Mouse (Mus musculus): ENCODE results near the gene Rbm5. TPM values are rescaled to one million over a fixed set of nuclear protein-coding genes. Genes with fewer than 3 reads are reported as not detected.

Gene Rbm5
- total RNA-seq, 2 experiments from 2014 or later: 133 to 157 TPM

DNA sequence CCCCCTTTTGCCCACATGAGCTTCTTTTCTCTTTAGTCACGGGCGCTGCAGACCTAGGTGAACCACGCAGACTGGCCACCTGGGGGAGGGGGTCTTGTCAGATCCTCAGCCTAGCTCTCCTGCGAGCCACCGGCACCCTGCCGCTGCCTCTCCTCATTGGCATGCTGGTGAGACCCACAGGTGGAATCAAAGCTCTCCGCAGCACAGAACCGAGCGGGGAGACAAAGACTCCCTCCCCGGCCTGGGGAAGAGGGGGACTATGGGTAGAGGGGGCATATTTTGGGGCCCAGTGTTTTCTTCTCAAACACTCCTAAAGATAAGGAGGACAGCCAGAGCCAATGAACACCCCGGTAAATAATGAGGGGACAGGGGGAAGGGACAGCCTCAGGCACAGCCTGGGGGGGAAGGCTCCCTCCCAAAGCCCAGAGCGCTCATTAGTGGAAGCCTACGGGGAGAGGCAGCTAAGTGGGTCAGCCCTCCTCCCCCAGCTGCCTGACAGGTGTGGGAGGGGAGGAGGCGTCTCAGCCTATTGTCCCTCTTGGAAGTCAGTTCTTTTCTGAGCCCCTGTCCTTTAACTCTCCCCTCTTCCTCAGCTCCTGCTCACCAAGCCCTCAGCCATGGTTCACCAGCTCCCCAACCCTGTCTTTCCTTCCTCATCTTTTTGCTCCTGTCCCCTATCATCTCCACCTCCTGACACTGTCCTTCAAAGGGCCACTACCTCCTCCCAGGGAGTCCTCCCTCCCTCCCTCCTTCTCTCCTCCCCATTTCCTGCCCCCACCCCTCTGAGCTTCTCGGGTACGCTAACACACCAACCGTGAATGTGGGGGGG lies 35.2 kb downstream of the Rbm5 start:
- ATAC-seq (replicated peaks; ENCODE audit: poor library complexity, severe bottlenecking): no peak

DNA sequence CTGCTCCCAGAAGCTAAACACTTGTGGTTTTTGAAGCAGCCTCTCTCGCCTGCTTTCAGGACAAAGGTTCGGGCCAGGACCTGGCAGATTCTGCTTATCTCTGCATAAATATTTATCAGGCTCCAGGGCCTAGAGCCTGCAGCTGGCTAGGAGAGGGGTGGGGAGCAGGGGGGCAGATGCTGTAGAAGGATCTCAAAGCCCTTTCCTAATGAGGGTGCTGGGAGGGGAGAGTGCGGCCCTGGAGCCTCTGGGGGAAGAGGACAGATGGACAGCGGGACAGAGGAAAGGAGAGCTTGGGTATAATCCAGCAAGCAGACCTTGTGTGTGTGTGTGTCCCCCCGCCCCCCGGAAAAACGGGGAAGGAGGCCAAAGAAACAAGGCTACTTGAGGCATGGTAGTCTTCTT lies 36.2 kb downstream of the Rbm5 start:
- ATAC-seq (replicated peaks; ENCODE audit: poor library complexity, severe bottlenecking): no peak

DNA sequence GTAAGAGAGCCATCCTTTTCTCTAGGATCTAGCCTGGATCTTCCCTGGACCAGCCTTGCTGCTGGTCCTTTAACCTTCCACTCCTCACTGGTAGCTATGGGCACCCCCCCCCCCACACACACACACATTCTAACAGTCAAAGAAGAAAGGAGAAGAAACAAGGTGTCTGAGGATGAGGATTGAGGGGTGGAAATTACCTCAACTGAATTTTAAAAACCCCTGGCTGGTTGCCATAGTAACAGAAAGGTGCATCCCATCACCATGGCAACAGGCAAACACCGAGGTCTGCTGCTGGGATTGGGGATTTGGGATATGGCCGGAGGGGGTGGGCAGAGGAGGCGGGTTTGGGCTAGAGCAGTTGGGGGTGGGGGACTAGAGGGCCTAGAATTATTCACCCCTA lies 41.1 kb downstream of the Rbm5 start:
- ATAC-seq (replicated peaks; ENCODE audit: poor library complexity, severe bottlenecking): no peak

DNA sequence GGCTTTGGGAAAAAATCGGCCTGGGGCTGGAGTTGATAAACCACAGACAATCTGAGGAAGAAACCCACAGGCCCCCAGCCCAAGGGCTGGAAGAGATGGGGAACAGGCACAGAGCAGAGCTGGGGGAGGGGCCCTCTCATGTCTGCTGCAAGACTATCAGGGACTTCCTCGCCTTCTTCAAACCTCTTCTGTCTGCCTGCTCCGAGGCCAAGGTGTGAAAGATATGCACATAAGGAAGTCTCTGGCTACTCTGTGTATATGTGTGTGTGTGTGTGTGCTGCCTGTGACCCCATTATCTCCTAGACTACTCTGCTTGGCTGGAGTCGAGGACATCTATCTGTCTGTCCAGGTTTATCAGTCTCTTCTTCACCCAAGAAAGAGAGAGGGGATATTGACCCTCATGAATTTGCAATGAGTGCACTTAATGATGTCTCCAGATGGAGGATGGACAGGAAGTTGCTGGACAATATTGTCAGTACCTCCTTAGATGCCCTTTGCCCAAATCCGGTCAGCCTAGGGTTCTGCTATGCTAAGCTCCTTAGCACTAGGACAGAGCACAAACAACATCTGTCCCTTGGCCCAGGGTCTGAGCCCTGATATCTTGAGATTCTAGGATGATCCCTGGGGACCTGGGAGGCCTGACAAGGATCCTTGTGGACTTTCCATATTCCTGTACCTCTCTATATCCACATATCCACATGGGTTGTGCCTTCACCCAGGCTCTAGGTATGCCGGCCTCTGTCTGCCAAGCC lies 41.7 kb downstream of the Rbm5 start:
- no peak for ATAC-seq (replicated peaks; ENCODE audit: poor library complexity, severe bottlenecking)

DNA sequence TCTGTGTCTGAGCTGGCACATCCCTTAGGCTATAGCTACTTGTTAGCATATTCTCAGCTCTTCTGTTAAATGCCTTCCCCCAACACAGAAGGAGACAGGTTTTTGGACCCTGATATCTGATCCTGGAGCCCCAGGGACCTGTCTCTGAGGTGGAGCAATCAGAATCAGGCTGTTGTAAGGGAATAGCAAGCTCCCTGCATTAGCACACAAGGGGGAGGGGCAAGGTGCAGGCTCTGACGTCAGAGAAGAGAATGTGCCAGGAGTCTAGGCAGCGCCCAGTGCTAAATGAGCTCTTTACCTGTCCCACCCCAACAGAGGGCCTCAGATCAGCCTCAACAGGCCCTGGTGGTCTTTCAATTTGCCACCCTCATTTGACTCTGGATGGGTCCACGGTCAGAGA lies 43.8 kb downstream of the Rbm5 start:
- no peak for ATAC-seq (replicated peaks; ENCODE audit: poor library complexity, severe bottlenecking)

DNA sequence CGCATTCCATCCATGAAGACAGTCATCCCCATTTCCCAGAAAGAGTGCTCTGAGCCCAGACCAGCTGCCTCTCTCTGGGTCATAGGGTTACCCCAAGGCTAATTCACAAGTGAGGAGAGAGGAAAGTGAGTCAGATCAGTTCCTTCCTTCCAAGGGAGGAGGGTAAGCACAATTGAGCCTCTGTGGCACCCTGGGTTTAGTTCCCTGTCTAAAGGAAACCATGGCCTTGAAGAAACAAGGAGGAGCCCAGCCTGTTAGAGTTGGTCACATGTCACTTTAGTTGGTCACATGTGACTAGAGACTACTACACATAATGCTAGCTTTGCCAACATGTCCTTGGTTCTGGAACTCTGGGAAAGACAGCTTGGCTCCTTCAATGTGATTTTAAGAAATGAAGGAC lies 46.0 kb downstream of the Rbm5 start:
- ATAC-seq (replicated peaks; ENCODE audit: poor library complexity, severe bottlenecking): peak; percentile 52

DNA sequence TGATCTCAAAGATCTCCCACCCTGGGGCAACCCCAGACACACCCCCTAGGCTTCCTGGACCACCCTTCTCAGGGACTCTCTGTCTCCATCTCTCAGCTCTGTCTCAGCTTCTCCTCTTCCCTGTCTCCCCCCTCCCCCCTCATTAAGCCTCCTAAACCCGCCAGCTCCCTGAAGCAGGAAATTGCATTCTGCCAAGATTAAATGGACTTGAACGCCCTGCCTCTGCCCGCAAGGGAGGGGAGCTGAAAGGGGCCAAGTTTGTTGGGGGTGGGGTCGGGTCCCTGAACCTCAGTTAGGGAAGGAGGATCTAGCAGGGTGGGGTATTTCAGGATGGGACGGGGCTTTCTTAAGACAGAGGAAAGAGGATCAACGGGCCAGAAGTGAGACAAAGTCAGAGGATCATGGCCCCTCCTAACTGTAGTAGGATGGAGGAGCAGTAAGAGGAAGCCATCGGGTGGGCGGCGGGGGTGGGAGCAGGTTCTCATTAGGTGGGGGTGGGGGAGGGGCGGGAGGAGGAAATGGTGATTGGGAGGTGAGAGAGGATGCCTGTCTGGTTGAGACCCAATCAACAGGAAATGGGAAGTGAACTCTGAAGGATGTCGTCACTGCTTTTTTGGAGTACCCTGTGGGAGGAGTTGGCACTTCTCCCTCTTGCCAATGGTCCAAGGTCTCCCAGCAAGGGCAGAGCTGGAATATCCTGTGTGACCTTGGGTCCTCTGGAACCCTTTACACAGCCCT lies 46.8 kb downstream of the Rbm5 start:
- ATAC-seq (replicated peaks; ENCODE audit: poor library complexity, severe bottlenecking): peak; percentile 67

DNA sequence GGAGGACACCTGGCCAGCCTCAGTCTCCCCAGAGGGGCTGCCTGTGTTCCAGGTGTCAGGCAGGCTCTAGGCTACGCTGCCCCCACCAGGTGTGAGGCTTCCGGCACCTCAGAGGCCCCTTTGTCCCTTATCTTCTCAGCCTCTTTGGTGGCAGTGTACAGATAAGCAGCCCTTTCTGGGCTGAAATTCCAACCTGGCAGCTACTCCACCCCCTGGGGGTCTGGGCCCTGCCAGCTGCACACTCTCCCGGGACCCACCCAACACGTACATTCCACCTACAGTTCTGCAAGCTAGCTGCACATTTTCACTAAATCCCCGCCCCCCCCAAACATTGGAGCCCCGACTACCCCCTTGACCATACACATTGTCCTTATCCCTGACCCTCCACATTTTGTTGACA lies 47.5 kb downstream of the Rbm5 start:
- ATAC-seq (replicated peaks; ENCODE audit: poor library complexity, severe bottlenecking): no peak

DNA sequence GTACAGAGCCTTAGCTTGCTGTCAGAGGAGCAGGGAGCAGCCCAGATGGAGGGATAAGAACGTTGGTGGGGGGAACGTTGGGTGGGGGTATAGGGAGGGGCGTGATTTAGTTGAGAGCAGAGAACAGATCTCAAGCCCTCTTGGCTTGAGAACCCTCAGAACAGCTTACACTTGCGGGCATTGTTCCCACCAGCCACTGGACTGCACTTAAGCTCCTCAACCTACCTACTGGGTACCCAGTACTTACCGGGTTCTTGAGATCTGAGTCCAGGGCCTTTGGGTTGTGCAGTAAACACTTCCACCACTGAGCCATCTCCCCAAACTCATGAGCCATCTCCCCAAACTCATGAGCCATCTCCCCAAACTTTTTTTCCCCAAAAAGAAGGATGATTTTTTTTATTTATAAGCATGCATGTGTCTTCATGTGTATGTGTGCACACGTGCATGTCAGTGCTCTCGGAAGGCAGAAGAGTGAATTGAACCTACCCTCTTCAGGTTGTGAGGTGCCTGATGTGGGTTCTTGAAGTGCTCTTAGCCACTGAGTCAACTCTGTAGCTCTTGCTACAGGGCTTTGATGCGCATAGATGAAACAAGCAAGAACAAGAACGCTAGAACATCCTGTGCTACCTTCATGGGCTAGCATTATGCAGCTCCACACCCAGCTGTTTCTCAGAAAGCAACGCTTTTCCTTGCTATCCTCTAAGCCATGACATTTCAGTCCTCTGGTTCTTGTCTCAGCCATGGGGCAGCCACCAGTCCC lies 51.8 kb downstream of the Rbm5 start:
- ATAC-seq (replicated peaks; ENCODE audit: poor library complexity, severe bottlenecking): no peak

DNA sequence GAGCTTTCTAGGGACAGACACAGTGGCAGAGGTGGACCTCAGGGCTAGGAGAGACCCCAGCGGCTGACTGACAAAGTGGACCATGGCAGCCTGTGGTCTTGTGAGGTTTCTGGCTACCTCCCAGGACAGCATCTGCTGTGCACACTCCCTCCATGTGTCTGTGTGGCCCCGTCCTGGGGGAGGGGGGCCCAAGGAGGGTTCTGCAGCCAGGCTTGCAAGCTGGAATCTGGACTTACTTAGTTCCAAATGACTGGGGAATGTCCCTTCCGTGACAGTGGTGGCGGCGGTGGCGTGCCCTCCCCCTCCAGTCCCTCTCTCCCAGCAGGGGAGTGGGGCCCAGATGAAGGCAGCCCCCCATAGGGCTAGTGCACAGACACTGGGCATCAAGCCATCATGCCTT lies 53.8 kb downstream of the Rbm5 start:
- no peak for ATAC-seq (replicated peaks; ENCODE audit: poor library complexity, severe bottlenecking)

DNA sequence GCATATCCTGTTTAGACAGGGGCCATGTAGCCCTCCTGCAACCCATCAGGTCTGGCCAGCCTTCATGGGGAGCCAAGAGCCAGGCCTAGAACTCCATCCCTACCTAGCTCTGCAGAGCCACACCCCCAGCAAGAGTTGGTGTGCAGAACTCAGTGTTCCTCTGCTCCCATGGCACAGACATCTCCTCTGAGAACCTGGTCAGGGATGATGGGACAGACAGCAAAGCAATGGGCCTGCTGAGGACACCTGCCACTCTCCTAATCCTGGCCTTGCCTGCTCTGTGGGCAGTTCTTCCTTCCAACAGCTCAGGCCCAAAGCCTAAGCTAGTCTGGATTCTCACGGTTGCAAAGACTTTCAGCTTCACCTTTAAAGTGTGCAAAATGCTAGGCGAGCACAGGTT lies 55.2 kb downstream of the Rbm5 start:
- ATAC-seq (replicated peaks; ENCODE audit: poor library complexity, severe bottlenecking): no peak

DNA sequence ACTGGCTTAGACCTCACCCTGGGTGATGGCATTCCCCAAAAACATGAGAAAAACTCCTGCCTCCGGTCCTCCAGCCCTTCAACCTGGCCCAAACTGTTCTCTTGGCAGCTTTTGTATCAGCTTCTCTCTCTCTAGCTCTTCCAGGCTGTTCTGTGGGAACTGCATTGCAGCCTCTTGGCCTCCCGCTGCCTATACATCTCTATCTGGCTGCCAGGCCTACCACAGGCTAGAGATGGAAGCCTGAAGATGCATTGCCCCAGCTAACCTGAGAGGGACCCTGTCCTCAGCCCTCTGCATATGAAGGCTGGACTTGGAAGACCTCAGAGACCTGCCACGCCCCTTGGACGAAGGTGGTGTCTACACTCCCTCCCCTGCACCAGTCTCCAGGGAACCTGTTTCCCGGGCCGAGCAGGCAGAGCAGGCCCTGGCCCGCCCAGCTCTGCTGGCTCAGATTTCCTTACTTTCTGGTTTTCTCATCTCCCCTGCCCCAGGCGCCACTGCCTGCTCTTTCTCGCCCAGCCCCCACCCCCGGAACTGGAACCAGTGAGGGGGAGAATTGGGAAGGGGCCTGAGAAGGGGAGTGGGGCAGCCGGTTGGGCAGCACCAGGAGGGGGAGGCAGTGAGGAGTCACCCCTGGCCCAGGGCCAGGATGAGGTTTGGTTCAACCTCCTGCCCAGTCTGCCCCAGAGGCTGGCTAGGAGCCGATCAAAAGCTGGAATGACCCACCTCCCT lies 56.4 kb downstream of the Rbm5 start:
- no peak for ATAC-seq (replicated peaks; ENCODE audit: poor library complexity, severe bottlenecking)

DNA sequence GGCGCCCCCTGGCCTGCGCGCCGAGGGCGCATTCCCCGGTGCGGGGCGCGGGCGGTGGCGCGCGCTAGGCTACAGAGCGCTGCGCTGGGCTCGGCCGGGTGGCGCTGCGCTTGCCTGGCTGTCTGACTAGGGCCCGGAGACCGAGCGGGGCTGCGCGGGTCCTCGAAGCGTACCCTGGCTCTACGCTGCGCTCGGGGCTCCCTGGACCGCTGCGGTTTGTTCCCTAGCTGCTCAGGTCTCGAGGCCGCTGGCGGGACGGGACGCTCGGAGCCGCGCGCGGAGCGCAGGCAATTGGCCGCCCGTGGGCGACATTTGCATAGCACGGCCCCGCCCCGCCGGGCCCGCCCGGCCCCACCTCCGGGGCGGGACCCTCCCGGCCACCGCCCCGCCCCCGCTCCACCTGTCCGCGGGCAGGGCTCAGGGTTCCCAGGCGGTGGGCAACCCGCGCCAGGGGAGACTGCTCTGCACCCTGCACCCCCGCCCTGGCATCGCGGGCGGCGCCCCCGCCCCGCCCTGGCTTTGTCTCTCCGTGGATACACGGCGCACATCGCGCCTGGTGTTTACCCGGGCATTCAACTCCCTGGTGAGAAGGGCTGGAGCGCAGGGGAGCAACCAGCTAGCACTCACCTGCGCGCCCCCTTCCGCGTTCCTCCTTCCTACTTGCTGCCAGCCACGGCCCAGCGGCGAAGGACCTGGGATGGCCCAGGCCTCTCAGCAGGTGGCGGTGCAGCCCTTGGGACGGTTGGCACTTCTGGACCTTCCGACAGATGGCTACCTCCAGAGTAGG lies 60.9 kb downstream of the Rbm5 start, which contains the start of gene Sema3f:
Sema3f (minus strand) TSS at position 779 of the 787 bp plus-strand sequence.
- ATAC-seq (replicated peaks; ENCODE audit: poor library complexity, severe bottlenecking): peak; percentile 81

DNA sequence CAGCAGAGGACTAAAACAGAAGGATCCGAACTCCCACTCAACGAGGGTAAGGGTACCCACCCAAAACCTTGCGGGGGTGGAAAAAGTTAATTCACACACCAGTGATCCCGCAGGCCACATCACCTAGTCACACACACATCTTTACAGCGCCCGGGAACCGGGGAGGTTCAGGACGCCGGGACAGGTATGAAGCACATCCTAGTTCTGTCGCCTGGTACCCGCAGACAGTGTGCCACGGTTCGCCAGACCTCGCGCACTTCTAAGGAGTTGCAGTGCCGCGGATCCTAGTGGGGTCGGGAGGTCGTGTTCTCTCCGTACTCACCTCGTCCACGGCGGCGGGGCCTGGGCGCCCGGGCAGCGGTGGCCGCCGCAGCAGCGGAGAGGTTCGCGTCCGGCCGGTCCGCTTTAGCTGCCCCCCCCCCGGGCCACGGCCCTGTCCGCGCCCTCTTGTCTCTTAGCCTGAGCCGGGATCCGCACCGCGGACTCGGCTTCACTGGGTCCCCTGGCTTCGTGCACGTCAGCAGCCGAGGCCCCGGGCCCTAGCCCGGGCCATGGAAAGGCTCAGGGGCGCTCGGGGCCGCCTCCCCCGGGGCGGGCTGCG lies 61.6 kb downstream of the Rbm5 start:
- no peak for ATAC-seq (replicated peaks; ENCODE audit: poor library complexity, severe bottlenecking)

DNA sequence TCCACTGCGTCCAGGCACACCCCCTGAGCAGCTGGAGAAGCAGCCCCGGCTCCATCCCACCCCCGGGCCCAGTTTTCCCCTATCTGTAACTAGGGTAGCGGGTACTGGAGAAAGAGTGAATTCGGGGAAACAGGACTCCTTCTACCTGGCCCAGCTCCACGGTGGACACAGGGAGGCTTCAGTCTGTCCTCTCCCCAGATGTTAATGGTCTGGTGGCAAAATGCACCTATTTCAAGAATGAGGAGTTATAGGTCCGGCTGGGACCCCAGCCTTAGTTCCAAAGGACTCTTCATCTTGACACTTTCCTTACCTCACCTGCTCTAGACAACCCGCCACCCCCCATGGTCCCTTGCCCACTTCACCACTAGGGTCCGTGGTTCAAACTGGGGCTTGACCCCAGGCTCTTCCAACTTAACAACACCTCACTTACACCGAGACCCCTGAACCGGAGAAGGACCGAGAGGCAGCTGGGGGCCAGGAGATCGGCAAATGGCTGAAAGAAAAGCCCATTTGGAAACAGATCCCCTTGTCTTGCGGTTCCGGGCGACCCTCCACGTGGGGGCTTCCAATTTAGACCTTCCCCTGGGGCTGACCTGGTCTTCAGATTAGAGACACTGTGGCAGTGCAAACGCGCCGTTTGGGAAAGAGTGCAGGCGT lies 62.2 kb downstream of the Rbm5 start:
- no peak for ATAC-seq (replicated peaks; ENCODE audit: poor library complexity, severe bottlenecking)

DNA sequence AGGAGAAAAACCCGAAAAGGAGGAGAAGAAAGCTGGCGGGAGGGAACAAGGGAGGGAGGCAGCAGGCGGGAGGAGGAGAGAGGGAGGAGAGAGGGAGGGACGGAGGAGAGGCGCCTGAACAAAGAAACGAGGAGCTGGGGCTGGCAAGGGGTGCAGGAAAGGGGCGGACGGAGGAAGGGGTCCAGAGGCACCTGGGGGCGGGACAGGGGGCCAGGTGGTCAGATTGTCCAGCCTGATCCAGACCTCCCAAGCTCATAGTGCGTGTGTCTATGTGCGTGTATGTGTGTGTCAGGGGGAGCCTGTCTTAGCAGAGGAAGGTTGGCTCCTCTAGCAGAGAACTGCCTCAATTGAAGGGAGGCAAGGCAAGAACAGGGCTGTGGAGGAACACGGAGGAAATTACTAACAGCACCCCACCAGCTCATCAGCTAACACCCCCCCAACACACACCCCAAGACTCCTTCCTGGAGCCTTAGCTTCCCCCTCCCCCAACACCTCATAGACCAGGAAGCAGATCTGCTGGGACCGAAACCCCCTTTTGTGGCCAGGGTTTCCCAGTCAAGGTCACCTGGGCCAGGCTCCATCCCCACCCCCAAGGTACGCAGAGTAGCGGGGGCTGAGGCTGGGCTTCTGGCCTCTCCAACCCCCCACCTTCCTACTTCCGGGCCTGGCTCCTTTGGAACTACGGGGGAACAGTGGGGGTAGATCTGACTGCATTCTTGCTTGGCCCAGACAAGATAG lies 62.9 kb downstream of the Rbm5 start:
- ATAC-seq (replicated peaks; ENCODE audit: poor library complexity, severe bottlenecking): no peak

DNA sequence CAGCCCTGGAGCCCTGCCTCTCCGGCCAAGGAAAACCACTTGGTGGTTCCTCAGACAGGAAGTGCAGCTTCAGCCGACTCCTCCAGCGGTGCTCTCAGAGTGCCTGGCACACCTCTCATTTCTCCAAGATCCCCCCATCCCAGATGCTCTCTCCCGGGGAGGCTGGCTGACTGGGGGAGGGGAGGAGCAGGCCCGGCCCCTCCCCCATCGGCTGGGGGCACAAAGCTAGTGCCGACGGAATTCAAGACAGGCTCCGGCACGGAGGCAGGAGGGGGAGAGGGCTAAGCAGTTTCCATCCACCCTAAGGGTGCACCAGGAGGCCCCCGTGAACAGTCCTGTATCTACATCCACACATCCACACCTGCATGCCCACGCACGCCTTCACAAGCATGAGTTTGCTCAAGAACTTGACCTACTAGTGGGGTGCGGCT lies 64.0 kb downstream of the Rbm5 start:
- no peak for ATAC-seq (replicated peaks; ENCODE audit: poor library complexity, severe bottlenecking)

All from granulocyte monocyte progenitor cell, adult 5-6 weeks (primary cell).